Mouse (Mus musculus) right cerebral cortex, postnatal 4 days (tissue): ENCODE measurements around the gene Actrt3.
"Not testable (repeated sequence)": the region's sequence is repeated elsewhere in the genome, so short reads cannot be mapped to it uniquely, and the experiment has no call there.

Experiments used
- DNase-seq: peaks from one replicate; pipeline ENCODE4 v3.0.0-alpha.2; 2022

The Actrt3 gene

GRCm38 (mm10) chr3:30566333-30566732 lies 33.4 kb downstream of the Actrt3 start:
- not testable (repeated sequence) for DNase-seq

- no peak for DNase-seq
These were observed 38.9 kb downstream of the Actrt3 start for GRCm38 (mm10) chr3:30560677-30561314.

- no peak for DNase-seq
These were observed 46.0 kb downstream of the Actrt3 start for GRCm38 (mm10) chr3:30553741-30554140.

- no peak for DNase-seq
These were observed 49.5 kb downstream of the Actrt3 start for GRCm38 (mm10) chr3:30550218-30550617.

- DNase-seq: no peak
These were observed 50.8 kb downstream of the Actrt3 start for GRCm38 (mm10) chr3:30548928-30549327.

GRCm38 (mm10) chr3:30547908-30548307 lies 51.8 kb downstream of the Actrt3 start, which contains the start of gene Mecom:
Gene Mecom, minus strand, starts transcription at chr3:30548008.
- DNase-seq: no peak
